Mouse (Mus musculus): Measurements from ENCODE around the gene Pin1rt1.

DNA sequence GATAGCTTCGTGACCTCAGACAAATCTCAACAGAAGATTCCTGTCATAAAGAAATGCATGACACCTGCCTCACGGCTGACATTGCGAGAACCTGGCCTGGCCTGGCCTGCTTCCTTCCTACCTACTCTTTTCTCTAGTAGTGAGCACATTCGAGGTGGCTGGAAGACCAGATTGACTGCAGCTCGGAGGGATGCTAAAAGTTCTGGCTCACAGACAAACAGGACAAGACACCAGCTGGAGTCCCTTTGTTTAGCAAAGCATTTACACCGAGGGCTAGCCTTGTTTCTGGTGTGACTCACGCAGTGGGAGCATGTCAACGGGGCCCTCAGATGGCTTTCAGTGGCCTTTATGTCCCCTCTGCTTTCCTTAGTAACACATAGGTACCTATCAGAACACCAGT is 27.5 kb downstream of the Pin1rt1 start:
- no peak for TF ChIP-seq GATA1 (IDR thresholded peaks at IDR 0.05; ENCODE audit: low read length)
- TF ChIP-seq TAL1 (IDR thresholded peaks at IDR 0.05; ENCODE audit: low read length) = no peak

All from erythroblast, embryonic 14.5 days (primary cell).